Comparison of ENCODE assay signal across 29 mouse cellular contexts in genomic region chr16:22109159-22109558, GRCm38 (mm10). TPM values are rescaled to one million over a fixed set of nuclear protein-coding genes. Genes with fewer than 3 reads are reported as not detected.
DNase-seq lines count a peak whose midpoint lies in the region; ATAC-seq and TF ChIP-seq lines count a peak whose summit lies in the region.
"Had no signal": no experiment of that assay in that cellular context is flagged by ENCODE, and none has a peak within 500 bp of the region (broad histone marks: within the 10 kb centered on the region; RNA-seq: fewer than 3 reads in every experiment).

No protein-coding gene starts in this region.

- no peaks in the 10 kb centered on the region for H3K27me3 ChIP-seq in heart, embryonic 15.5 days
- no peaks in the 10 kb centered on the region for H3K27me3 ChIP-seq in lung, postnatal 0 days (replicated peaks; ENCODE audit: insufficient read depth, low read length)
- no peaks in the 10 kb centered on the region for H3K27me3 ChIP-seq in intestine, postnatal 0 days (replicated peaks; ENCODE audit: control insufficient read depth, insufficient read depth, low read length)
- H3K27me3 ChIP-seq in stomach, postnatal 0 days (ENCODE audit: control insufficient read depth, insufficient read depth, low read length) = no peaks in the 10 kb centered on the region
- H3K27me3 ChIP-seq: embryonic facial prominence, embryonic 15.5 days; forebrain, embryonic 12.5 days; limb, embryonic 13.5 days; liver, embryonic 13.5 days; midbrain, embryonic 15.5 days; neural tube, embryonic 15.5 days had no signal

- H3K4me1 ChIP-seq in heart, embryonic 15.5 days (replicated peaks) = peaks cover 40% of the 10 kb centered on the region
- no peaks in the 10 kb centered on the region for H3K4me1 ChIP-seq in lung, postnatal 0 days (ENCODE audit: insufficient read depth, low read depth, low read length)
- no peaks in the 10 kb centered on the region; the same call in 1 of the 2 replicates for H3K4me1 ChIP-seq in intestine, postnatal 0 days (replicated peaks; ENCODE audit: control insufficient read depth, insufficient read depth, low read length)
- H3K4me1 ChIP-seq in stomach, postnatal 0 days (replicated peaks; ENCODE audit: control insufficient read depth, insufficient read depth) = no peaks in the 10 kb centered on the region

- H3K9ac ChIP-seq in heart, embryonic 15.5 days = no peak overlapping the region
- no peak overlapping the region for H3K9ac ChIP-seq in lung, postnatal 0 days (replicated peaks; ENCODE audit: low read depth)
- no peak overlapping the region for H3K9ac ChIP-seq in intestine, postnatal 0 days (ENCODE audit: low read depth, low read length)
- H3K9ac ChIP-seq in stomach, postnatal 0 days (ENCODE audit: low read length) = no peak overlapping the region
- H3K9ac ChIP-seq: embryonic facial prominence, embryonic 15.5 days; forebrain, embryonic 12.5 days; forebrain, postnatal 0 days; hindbrain, embryonic 14.5 days; limb, embryonic 13.5 days; liver, embryonic 13.5 days; lung, embryonic 14.5 days; midbrain, embryonic 15.5 days; neural tube, embryonic 15.5 days had no signal

- TF ChIP-seq CTCF in lung, postnatal 0 days (IDR thresholded peaks at IDR 0.05) = no peak
- TF ChIP-seq CTCF in intestine, postnatal 0 days (IDR thresholded peaks at IDR 0.05; ENCODE audit: low read depth) = no peak
- no peak for TF ChIP-seq CTCF in stomach, postnatal 0 days (IDR thresholded peaks at IDR 0.05; ENCODE audit: low read depth)

- H3K4me2 ChIP-seq in heart, embryonic 15.5 days = no peak overlapping the region
- no peak overlapping the region for H3K4me2 ChIP-seq in lung, postnatal 0 days (replicated peaks; ENCODE audit: low read depth, low read length)
- H3K4me2 ChIP-seq in intestine, postnatal 0 days (replicated peaks; ENCODE audit: low read depth) = no peak overlapping the region
- no peak overlapping the region for H3K4me2 ChIP-seq in stomach, postnatal 0 days (replicated peaks; ENCODE audit: low read depth)
- H3K4me2 ChIP-seq: embryonic facial prominence, embryonic 15.5 days; forebrain, embryonic 12.5 days; hindbrain, embryonic 14.5 days; limb, embryonic 13.5 days; liver, embryonic 13.5 days; lung, embryonic 14.5 days; midbrain, embryonic 15.5 days; neural tube, embryonic 15.5 days had no signal

- no peaks in the 10 kb centered on the region for H3K9me3 ChIP-seq in heart, embryonic 15.5 days (replicated peaks)
- no peaks in the 10 kb centered on the region for H3K9me3 ChIP-seq in lung, postnatal 0 days (ENCODE audit: low read length)
- no peaks in the 10 kb centered on the region for H3K9me3 ChIP-seq in intestine, postnatal 0 days (ENCODE audit: control insufficient read depth)
- H3K9me3 ChIP-seq in stomach, postnatal 0 days (ENCODE audit: control insufficient read depth, low read length) = no peaks in the 10 kb centered on the region
- H3K9me3 ChIP-seq: embryonic facial prominence, embryonic 10.5 days; embryonic facial prominence, embryonic 15.5 days; forebrain, embryonic 12.5 days; limb, embryonic 13.5 days; liver, embryonic 13.5 days; midbrain, embryonic 10.5 days; midbrain, embryonic 15.5 days; neural tube, embryonic 15.5 days had no signal

- ATAC-seq in heart, embryonic 15.5 days (replicated peaks; ENCODE audit: insufficient number of reproducible peaks, insufficient read depth, low FRiP score, low read depth) = no peak
- peak; percentile 56; the same call in 1 of the 2 replicates for ATAC-seq in lung, postnatal 0 days
- ATAC-seq in intestine, postnatal 0 days = peak; percentile 84
- ATAC-seq in stomach, postnatal 0 days (ENCODE audit: low FRiP score, low TSS enrichment) = peak; percentile 86
- no peak for ATAC-seq in activated CD4-positive, CD25-positive, alpha-beta regulatory T cell, adult 4 months
- ATAC-seq: forebrain, postnatal 0 days; midbrain, embryonic 15.5 days had no signal

- no peaks in the 10 kb centered on the region for H3K36me3 ChIP-seq in heart, embryonic 15.5 days
- H3K36me3 ChIP-seq in lung, postnatal 0 days (ENCODE audit: insufficient read depth, low read length) = no peaks in the 10 kb centered on the region
- H3K36me3 ChIP-seq in intestine, postnatal 0 days (ENCODE audit: control insufficient read depth, insufficient read depth) = no peaks in the 10 kb centered on the region
- H3K36me3 ChIP-seq in stomach, postnatal 0 days (ENCODE audit: control insufficient read depth, insufficient read depth, low read length) = no peaks in the 10 kb centered on the region
- H3K36me3 ChIP-seq: embryonic facial prominence, embryonic 15.5 days; forebrain, embryonic 12.5 days; limb, embryonic 13.5 days; liver, embryonic 13.5 days; midbrain, embryonic 15.5 days; neural tube, embryonic 15.5 days had no signal

- TF ChIP-seq EP300 in lung, postnatal 0 days (IDR thresholded peaks at IDR 0.05) = peak; percentile 34; the same call in 1 of the 2 replicates
- no peak for TF ChIP-seq EP300 in stomach, postnatal 0 days (optimal IDR thresholded peaks at IDR 0.05)

- no peak overlapping the region for H3K4me3 ChIP-seq in heart, embryonic 15.5 days
- no peak overlapping the region for H3K4me3 ChIP-seq in lung, postnatal 0 days (ENCODE audit: low read depth, low read length)
- H3K4me3 ChIP-seq in intestine, postnatal 0 days (ENCODE audit: low read depth, low read length) = no peak overlapping the region
- no peak overlapping the region for H3K4me3 ChIP-seq in stomach, postnatal 0 days (ENCODE audit: low read depth, low read length)
- H3K4me3 ChIP-seq: embryonic facial prominence, embryonic 10.5 days; embryonic facial prominence, embryonic 15.5 days; forebrain, embryonic 12.5 days; heart, adult 2 months; limb, embryonic 13.5 days; liver, embryonic 13.5 days; midbrain, embryonic 10.5 days; midbrain, embryonic 15.5 days; neural tube, embryonic 15.5 days had no signal

- peak overlapping the region; percentile 55 for H3K27ac ChIP-seq in heart, embryonic 15.5 days
- no peak overlapping the region for H3K27ac ChIP-seq in lung, postnatal 0 days (ENCODE audit: low read length)
- H3K27ac ChIP-seq in intestine, postnatal 0 days (ENCODE audit: low read depth, low read length) = no peak overlapping the region
- no peak overlapping the region for H3K27ac ChIP-seq in stomach, postnatal 0 days (replicated peaks)
- H3K27ac ChIP-seq: embryonic facial prominence, embryonic 10.5 days; embryonic facial prominence, embryonic 15.5 days; forebrain, embryonic 12.5 days; hindbrain, embryonic 14.5 days; limb, embryonic 13.5 days; liver, embryonic 13.5 days; midbrain, embryonic 10.5 days; midbrain, embryonic 15.5 days; neural tube, embryonic 15.5 days had no signal

- no peak for DNase-seq in heart, adult 9 months (ENCODE audit: low spot score in 2 of 2)
- DNase-seq in lung, postnatal 0 days (ENCODE audit: low spot score) = peak; percentile 69
- DNase-seq in lung, postnatal 10 days = no peak
- DNase-seq in stomach, postnatal 0 days (ENCODE audit: low spot score) = peak; percentile 41
- DNase-seq: adrenal gland, adult 8-10 months; B cell, adult 2 months; cerebellum, adult 8-10 months; cerebellum, postnatal 25 days; forebrain, postnatal 0 days; gastrocnemius, postnatal 36 days; heart, adult 2 months; kidney, adult 2 months; kidney, postnatal 36 days; liver, embryonic 13.5 days; lung, embryonic 14.5 days; retina, postnatal 1 day; right cerebral cortex, postnatal 14 days; thymus, postnatal 25 days had no signal

- WGBS in heart, embryonic 15.5 days = 46% methylated on average over 4 of the region's 4 CpGs
- 45% methylated on average over 4 of the region's 4 CpGs for WGBS in lung, postnatal 0 days
- WGBS in intestine, postnatal 0 days = 43% methylated on average over 4 of the region's 4 CpGs
- WGBS in stomach, postnatal 0 days = 44% methylated on average over 4 of the region's 4 CpGs

RNA-seq across cellular contexts. Expression of gene Igf2bp2, which starts 53.9 kb away (rescaled TPM):
- polyA plus RNA-seq in heart, embryonic 15.5 days (2015; fragmentation: Nextera tagmentation; extraction: Ambion mirVana) = 34.5 and 43.1 TPM in 2 replicates
- polyA plus RNA-seq in lung, postnatal 0 days (2015; fragmentation: Nextera tagmentation; extraction: Ambion mirVana) = 22.2 and 24.1 TPM in 2 replicates
- 38.7 and 40.3 TPM in 2 replicates for polyA plus RNA-seq in intestine, postnatal 0 days (2015; fragmentation: Nextera tagmentation; extraction: Ambion mirVana)
- 32.4 and 34.6 TPM in 2 replicates for polyA plus RNA-seq in stomach, postnatal 0 days (2015; fragmentation: Nextera tagmentation; extraction: Ambion mirVana)
- 1 to 10 TPM in 1 of 2 experiments, under 1 TPM in 1; 0.41 to 1.2 TPM for polyA plus RNA-seq in activated CD4-positive, CD25-positive, alpha-beta regulatory T cell, adult 4 months (2017; shearing (Covaris generic))

Comparison
In these comparisons a context has a peak if more than half of its experiments do, and no peak if none do; other contexts are left out.
1. DNase-seq: peak in lung, postnatal 0 days (single experiment) and stomach, postnatal 0 days (single experiment); none in heart, adult 9 months (0 of 2) and lung, postnatal 10 days (single experiment).
2. ATAC-seq: peak in lung, postnatal 0 days (single experiment), intestine, postnatal 0 days (single experiment) and stomach, postnatal 0 days (single experiment); none in heart, embryonic 15.5 days (single experiment) and activated CD4-positive, CD25-positive, alpha-beta regulatory T cell, adult 4 months (single experiment).
3. RNA of gene Igf2bp2, which starts 53.9 kb away (polyA plus RNA-seq): 38.7 to 40.3 TPM in intestine, postnatal 0 days, 34.5 to 43.1 TPM in heart, embryonic 15.5 days, 32.4 to 34.6 TPM in stomach, postnatal 0 days and 22.2 to 24.1 TPM in lung, postnatal 0 days; 0.41 to 1.2 TPM in activated CD4-positive, CD25-positive, alpha-beta regulatory T cell, adult 4 months; every median in the first group is over 10 times any median in the second.